Comparison of ENCODE assay signal across 25 mouse cellular contexts in genomic region chr4:137216908-137217497, GRCm38 (mm10).
"Had no signal": no experiment of that assay in that cellular context is flagged by ENCODE, and none has a peak within 500 bp of the region (broad histone marks: within the 10 kb centered on the region; RNA-seq: fewer than 3 reads in every experiment).

No protein-coding gene starts in this region.

- ATAC-seq: forebrain, embryonic 15.5 days; forebrain, postnatal 0 days; hindbrain, embryonic 16.5 days; inflammation-experienced regulatory T-cells, adult 6 months; intestine, embryonic 15.5 days; intestine, postnatal 0 days had no signal

- H3K9me3 ChIP-seq: forebrain, embryonic 15.5 days; heart, embryonic 15.5 days; intestine, embryonic 15.5 days; limb, embryonic 10.5 days; liver, embryonic 13.5 days; liver, embryonic 15.5 days had no signal

- DNase-seq: forebrain, postnatal 0 days; gastrocnemius, postnatal 14 days; gastrocnemius, postnatal 36 days; heart, adult 18-20 months; heart, postnatal 14 days; heart, postnatal 36 days; kidney, adult 2 months; kidney, postnatal 25 days; liver; liver, embryonic 13.5 days had no signal

- H3K36me3 ChIP-seq: forebrain, embryonic 15.5 days; heart, embryonic 13.5 days; heart, embryonic 15.5 days; intestine, embryonic 15.5 days; limb, embryonic 10.5 days; limb, embryonic 12.5 days; liver, embryonic 13.5 days; liver, embryonic 15.5 days had no signal

- H3K27me3 ChIP-seq: forebrain, embryonic 15.5 days; intestine, embryonic 15.5 days; limb, embryonic 12.5 days had no signal

- H3K4me2 ChIP-seq: forebrain, embryonic 15.5 days; heart, embryonic 11.5 days; heart, embryonic 13.5 days; heart, embryonic 15.5 days; hindbrain, embryonic 14.5 days; intestine, embryonic 15.5 days; limb, embryonic 12.5 days; liver, embryonic 11.5 days; liver, embryonic 13.5 days; liver, embryonic 15.5 days had no signal

- H3K9ac ChIP-seq: forebrain, embryonic 15.5 days; forebrain, postnatal 0 days; heart, embryonic 13.5 days; heart, embryonic 15.5 days; hindbrain, embryonic 14.5 days; intestine, embryonic 15.5 days; limb, embryonic 12.5 days; liver, embryonic 13.5 days; liver, embryonic 15.5 days had no signal

- H3K27ac ChIP-seq: forebrain, embryonic 15.5 days; heart, embryonic 13.5 days; heart, embryonic 15.5 days; hindbrain, embryonic 14.5 days; intestine, embryonic 15.5 days; layer of hippocampus, adult 2 months; left cerebral cortex, adult 2 months; limb, embryonic 10.5 days; limb, embryonic 12.5 days; liver, embryonic 13.5 days; liver, embryonic 15.5 days had no signal

- H3K4me3 ChIP-seq: forebrain, embryonic 15.5 days; heart, embryonic 13.5 days; heart, embryonic 15.5 days; intestine, embryonic 15.5 days; layer of hippocampus, adult 2 months; left cerebral cortex, adult 2 months; limb, embryonic 10.5 days; limb, embryonic 12.5 days; liver, embryonic 13.5 days; liver, embryonic 15.5 days had no signal

- H3K4me1 ChIP-seq: forebrain, embryonic 15.5 days; liver, embryonic 13.5 days; liver, embryonic 15.5 days had no signal
